ENCODE assay signal across 27 mouse cellular contexts in genomic region chr7:142159366-142159765, GRCm38 (mm10). TPM values are rescaled to one million over a fixed set of nuclear protein-coding genes. Genes with fewer than 3 reads are reported as not detected.
"Had no signal": no experiment of that assay in that cellular context is flagged by ENCODE, and none has a peak within 500 bp of the region (broad histone marks: within the 10 kb centered on the region; RNA-seq: fewer than 3 reads in every experiment).

No protein-coding gene starts in this region.

- H3K9me3 ChIP-seq: midbrain, embryonic 12.5 days; neural tube, embryonic 13.5 days; neural tube, embryonic 15.5 days had no signal

- ATAC-seq: midbrain, embryonic 16.5 days had no signal

- H3K27me3 ChIP-seq: midbrain, embryonic 12.5 days; neural tube, embryonic 13.5 days; neural tube, embryonic 15.5 days had no signal

- H3K4me2 ChIP-seq: lung, embryonic 14.5 days; midbrain, embryonic 12.5 days; neural tube, embryonic 13.5 days; neural tube, embryonic 15.5 days had no signal

- DNase-seq: lung, adult 18-20 months; lung, embryonic 14.5 days; lung, postnatal 14 days; lung, postnatal 4 days; midbrain, embryonic 14.5 days; retina, postnatal 1 day; right cerebral cortex, adult 18-20 months; right cerebral cortex, postnatal 25 days; right cerebral cortex, postnatal 4 days; spleen, adult 18-20 months; thymus, adult 18-20 months; thymus, postnatal 14 days; thymus, postnatal 36 days had no signal

- H3K9ac ChIP-seq: lung, embryonic 14.5 days; midbrain, embryonic 12.5 days; neural tube, embryonic 13.5 days; neural tube, embryonic 15.5 days had no signal

- H3K4me1 ChIP-seq: midbrain, embryonic 12.5 days; neural tube, embryonic 13.5 days; neural tube, embryonic 15.5 days had no signal

- H3K4me3 ChIP-seq: midbrain, embryonic 12.5 days; myocyte; neural tube, embryonic 13.5 days; neural tube, embryonic 15.5 days had no signal

- H3K27ac ChIP-seq: midbrain, embryonic 12.5 days; neural tube, embryonic 13.5 days; neural tube, embryonic 15.5 days had no signal

- H3K36me3 ChIP-seq: midbrain, embryonic 12.5 days; neural tube, embryonic 13.5 days; neural tube, embryonic 15.5 days had no signal

RNA-seq across cellular contexts. Expression of gene Gm29735, which starts 2.5 kb away (rescaled TPM):
- total RNA-seq: megakaryocyte, adult 5-6 weeks; megakaryocyte-erythroid progenitor cell, adult 5-6 weeks had no signal
- polyA plus RNA-seq: liver, embryonic 16.5 days; lung, embryonic 14.5 days; lung, embryonic 16.5 days; midbrain, embryonic 12.5 days; midbrain, embryonic 14.5 days; midbrain, embryonic 16.5 days; myocyte; neural tube, embryonic 11.5 days; neural tube, embryonic 13.5 days; neural tube, embryonic 15.5 days; small intestine, adult 2 months; stomach, embryonic 14.5 days; stomach, embryonic 16.5 days; thymus, postnatal 0 days had no signal

RNA-seq across cellular contexts. Expression of gene Gm4553, which starts 6.2 kb away (rescaled TPM):
- total RNA-seq: megakaryocyte, adult 5-6 weeks; megakaryocyte-erythroid progenitor cell, adult 5-6 weeks had no signal
- polyA plus RNA-seq: liver, embryonic 16.5 days; lung, embryonic 14.5 days; lung, embryonic 16.5 days; midbrain, embryonic 12.5 days; midbrain, embryonic 14.5 days; midbrain, embryonic 16.5 days; myocyte; neural tube, embryonic 11.5 days; neural tube, embryonic 13.5 days; neural tube, embryonic 15.5 days; small intestine, adult 2 months; stomach, embryonic 14.5 days; stomach, embryonic 16.5 days; thymus, postnatal 0 days had no signal

RNA-seq across cellular contexts. Expression of gene Gm45337, which starts 15.0 kb away (rescaled TPM):
- total RNA-seq: megakaryocyte, adult 5-6 weeks; megakaryocyte-erythroid progenitor cell, adult 5-6 weeks had no signal
- polyA plus RNA-seq: liver, embryonic 16.5 days; lung, embryonic 14.5 days; lung, embryonic 16.5 days; midbrain, embryonic 12.5 days; midbrain, embryonic 14.5 days; midbrain, embryonic 16.5 days; myocyte; neural tube, embryonic 11.5 days; neural tube, embryonic 13.5 days; neural tube, embryonic 15.5 days; small intestine, adult 2 months; stomach, embryonic 14.5 days; stomach, embryonic 16.5 days; thymus, postnatal 0 days had no signal

RNA-seq across cellular contexts. Expression of gene Krtap5-2, which starts 16.4 kb away (rescaled TPM):
- total RNA-seq: megakaryocyte, adult 5-6 weeks; megakaryocyte-erythroid progenitor cell, adult 5-6 weeks had no signal
- polyA plus RNA-seq: liver, embryonic 16.5 days; lung, embryonic 14.5 days; lung, embryonic 16.5 days; midbrain, embryonic 12.5 days; midbrain, embryonic 14.5 days; midbrain, embryonic 16.5 days; myocyte; neural tube, embryonic 11.5 days; neural tube, embryonic 13.5 days; neural tube, embryonic 15.5 days; small intestine, adult 2 months; stomach, embryonic 14.5 days; stomach, embryonic 16.5 days; thymus, postnatal 0 days had no signal

RNA-seq across cellular contexts. Expression of gene Gm39115, which starts 23.5 kb away (rescaled TPM):
- total RNA-seq: megakaryocyte, adult 5-6 weeks; megakaryocyte-erythroid progenitor cell, adult 5-6 weeks had no signal
- polyA plus RNA-seq: liver, embryonic 16.5 days; lung, embryonic 14.5 days; lung, embryonic 16.5 days; midbrain, embryonic 12.5 days; midbrain, embryonic 14.5 days; midbrain, embryonic 16.5 days; myocyte; neural tube, embryonic 11.5 days; neural tube, embryonic 13.5 days; neural tube, embryonic 15.5 days; small intestine, adult 2 months; stomach, embryonic 14.5 days; stomach, embryonic 16.5 days; thymus, postnatal 0 days had no signal
